ENCODE assay signal across 8 mouse cellular contexts in the genomic region with DNA sequence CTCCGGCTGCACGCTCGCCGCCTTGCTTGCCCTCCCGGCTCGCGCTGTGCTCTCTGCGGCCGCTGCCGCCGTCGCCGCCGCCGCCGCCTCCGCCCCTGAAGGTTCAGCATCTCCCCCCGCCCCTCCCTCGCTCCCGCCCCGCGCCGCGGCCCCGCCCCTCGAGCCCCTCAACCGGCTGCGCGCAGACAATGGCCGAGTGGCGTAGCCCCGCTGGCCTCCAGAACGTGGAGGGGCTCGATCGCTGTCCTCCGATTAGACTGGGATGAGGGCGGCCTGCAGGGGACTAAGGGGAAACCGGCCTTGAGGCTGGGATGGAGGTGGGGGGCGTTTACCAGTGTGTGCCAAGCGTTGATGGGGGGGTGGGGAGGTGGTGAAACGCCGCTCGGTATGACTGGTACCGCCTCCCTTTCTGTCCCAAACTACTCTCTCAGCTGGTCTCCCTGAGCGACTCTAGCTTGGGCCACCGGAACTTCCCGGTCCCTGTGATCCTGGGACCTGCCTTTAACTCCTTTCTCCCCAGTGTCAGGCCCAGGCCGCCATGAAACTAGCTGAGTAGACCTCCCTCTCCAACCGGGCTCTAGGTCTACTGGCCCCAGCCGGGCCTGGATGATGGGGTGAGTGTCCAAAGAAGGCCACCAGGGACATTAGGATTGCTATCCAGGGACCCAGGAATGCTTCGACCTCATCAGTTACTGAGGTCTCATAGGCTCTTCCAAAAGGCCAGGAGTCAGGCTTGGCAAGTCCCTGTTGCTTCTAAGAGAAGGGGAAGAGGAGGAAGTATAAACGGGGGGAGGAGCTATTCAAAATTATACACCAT. TPM values are rescaled to one million over a fixed set of nuclear protein-coding genes. Genes with fewer than 3 reads are reported as not detected.
DNase-seq lines count a peak whose midpoint lies in the region; ATAC-seq and TF ChIP-seq lines count a peak whose summit lies in the region.

A gene (minus strand): TSS at position 480 of the 817 bp plus-strand sequence.

- peak within 1 kb of the TSS; percentile 97 for H3K27ac ChIP-seq in left cerebral cortex, adult 2 months
- H3K27ac ChIP-seq in intestine, embryonic 16.5 days (ENCODE audit: low read length): peak within 1 kb of the TSS; percentile 75
- H3K27ac ChIP-seq in liver, adult 2 months (replicated peaks; ENCODE audit: insufficient read depth, low read depth, low read length): peak within 1 kb of the TSS; percentile 58

- DNase-seq in left cerebral cortex, adult 2 months (ENCODE audit: extremely low spot score in 1 of 2, low spot score in 2 of 2): peak; percentile 62
- no peak for DNase-seq in left cerebral cortex, adult 11 months (ENCODE audit: low spot score)
- DNase-seq in cerebellum, postnatal 25 days: peak; percentile 77 to 85
- DNase-seq in gastrocnemius, postnatal 36 days: peak; percentile 36 to 56
- peak; percentile 29 for DNase-seq in liver, adult 2 months (ENCODE audit: extremely low read depth, low read depth, low spot score)
- peak; percentile 70 for DNase-seq in naive thymus-derived CD4-positive, alpha-beta T cell, adult 2 months (ENCODE audit: low read depth)
- DNase-seq in thymus, postnatal 0 days (ENCODE audit: low spot score): peak; percentile 65

- peak within 1 kb of the TSS; percentile 98 for H3K4me3 ChIP-seq in left cerebral cortex, adult 2 months
- H3K4me3 ChIP-seq in intestine, embryonic 16.5 days (ENCODE audit: low read length): peak within 1 kb of the TSS; percentile 78
- peak within 1 kb of the TSS; percentile 69 for H3K4me3 ChIP-seq in liver, adult 2 months (ENCODE audit: insufficient read depth, low read depth, low read length)

- H3K9me3 ChIP-seq in intestine, embryonic 16.5 days (ENCODE audit: control insufficient read depth, low read length): no peaks in the 10 kb centered on the region

- H3K79me2 ChIP-seq in liver, adult 2 months (ENCODE audit: control insufficient read depth, insufficient read depth, low read length): peaks cover 7% of the 10 kb centered on the region

- no peak for TF ChIP-seq POLR2A in liver, adult 2 months (IDR thresholded peaks at IDR 0.05; ENCODE audit: extremely low read depth, insufficient read depth, low read length)

- peak within 1 kb of the TSS; percentile 83 for H3K9ac ChIP-seq in intestine, embryonic 16.5 days (ENCODE audit: low read depth, low read length)
- peak within 1 kb of the TSS; percentile 84 for H3K9ac ChIP-seq in liver, adult 2 months (ENCODE audit: low read depth, low read length)

- no peak; the same call in 1 of the 2 replicates for TF ChIP-seq CTCF in left cerebral cortex, adult 2 months (IDR thresholded peaks at IDR 0.05)
- TF ChIP-seq CTCF in liver, adult 2 months (IDR thresholded peaks at IDR 0.05; ENCODE audit: low read depth, low read length): no peak

- no peaks in the 10 kb centered on the region for H3K36me3 ChIP-seq in intestine, embryonic 16.5 days (ENCODE audit: control insufficient read depth, insufficient read depth, low read length)
- H3K36me3 ChIP-seq in liver, adult 2 months (ENCODE audit: control insufficient read depth, insufficient read depth, low read length): no peaks in the 10 kb centered on the region

- H3K4me1 ChIP-seq in intestine, embryonic 16.5 days (ENCODE audit: control insufficient read depth, insufficient read depth, low read length): peaks cover 21% of the 10 kb centered on the region
- H3K4me1 ChIP-seq in liver, adult 2 months (ENCODE audit: control insufficient read depth, insufficient read depth, low read length): peaks cover 6% of the 10 kb centered on the region; the same call in 1 of the 2 replicates

- intact Hi-C loops in left cerebral cortex, adult 2 months (cut with DNase I): no loop called here
- intact Hi-C loops in gastrocnemius, postnatal 36 days (cut with DNase I): no loop called here

- ATAC-seq in intestine, embryonic 16.5 days: peak; percentile 43

- no peaks in the 10 kb centered on the region for H3K27me3 ChIP-seq in intestine, embryonic 16.5 days (replicated peaks; ENCODE audit: control insufficient read depth, insufficient read depth, low read length)
- peaks cover 4% of the 10 kb centered on the region; the same call in 1 of the 2 replicates for H3K27me3 ChIP-seq in liver, adult 2 months (ENCODE audit: control insufficient read depth, insufficient read depth, low read length)

- H3K4me2 ChIP-seq in intestine, embryonic 16.5 days (ENCODE audit: low read depth, low read length): peak within 1 kb of the TSS; percentile 94

- WGBS in intestine, embryonic 16.5 days: 2% methylated on average over 48 of the region's 52 CpGs
- WGBS in liver, adult 2 months: 7% methylated on average over 44 of the region's 52 CpGs

RNA-seq across cellular contexts. Expression of the gene that starts here (rescaled TPM):
- 100 to 1,000 TPM; 150 to 170 TPM for total RNA-seq in left cerebral cortex, adult 2 months (2021)
- 100 to 1,000 TPM; 215 to 243 TPM for total RNA-seq in gastrocnemius, postnatal 36 days (2021)
- 5.1 TPM in 2 replicates for polyA plus RNA-seq in intestine, embryonic 16.5 days (2015; fragmentation: Nextera tagmentation; extraction: Ambion mirVana)
- total RNA-seq in liver, adult 2 months (2014; rRNA removed): 0.37 and 0.54 TPM in 2 replicates
- 0.81 and 0.84 TPM in 2 replicates for polyA plus RNA-seq in liver, adult 2 months (2012; rRNA removed)
- polyA plus RNA-seq in thymus, postnatal 0 days (2015; fragmentation: Nextera tagmentation; extraction: Ambion mirVana): 3.9 and 5.0 TPM in 2 replicates

Comparison
In these comparisons a context has a peak if more than half of its experiments do, and no peak if none do; other contexts are left out.
1. RNA of the gene that starts here (total RNA-seq): 215 to 243 TPM in gastrocnemius, postnatal 36 days and 150 to 170 TPM in left cerebral cortex, adult 2 months; 0.37 to 0.54 TPM in liver, adult 2 months; every median in the first group is over 10 times any median in the second.
2. Peak in DNase-seq, H3K4me3 ChIP-seq, H3K27ac ChIP-seq and H3K9ac ChIP-seq in liver, adult 2 months; RNA of the gene not detected or under 1 TPM.
3. Peak in every context shown above with its lines, with median percentiles within 50 percentile points of each other: H3K27ac ChIP-seq and H3K4me3 ChIP-seq.